Mouse (Mus musculus): ENCODE results near the gene Aif1. TPM values are rescaled to one million over a fixed set of nuclear protein-coding genes. Genes with fewer than 3 reads are reported as not detected.

The Aif1 gene
- total and polyA plus RNA-seq, 3 experiments: 7.0 to 14.7 (median 14.1) TPM

- TF ChIP-seq JUN (IDR thresholded peaks at IDR 0.05; ENCODE audit: insufficient read depth, low read depth, low read length): no peak
- TF ChIP-seq SMC3 (IDR thresholded peaks at IDR 0.05; ENCODE audit: low read depth, low read length): no peak; the same call in 1 of the 2 replicates
- TF ChIP-seq ZMIZ1 (IDR thresholded peaks at IDR 0.05; ENCODE audit: low read depth, low read length): peak; percentile 33; the same call in 1 of the 2 replicates
- TF ChIP-seq IRF4 (IDR thresholded peaks at IDR 0.05; ENCODE audit: low read depth, low read length): peak; percentile 74
- peak; percentile 76; the same call in 1 of the 2 replicates for TF ChIP-seq SIN3A (IDR thresholded peaks at IDR 0.05; ENCODE audit: low read length)
- peak; percentile 85 for TF ChIP-seq CHD2 (IDR thresholded peaks at IDR 0.05; ENCODE audit: low read length)
These were observed 40.9 kb downstream of the Aif1 start, which contains the start of gene Bag6 (continued) for GRCm38 (mm10) chr17:35134801-35135590.

DNA sequence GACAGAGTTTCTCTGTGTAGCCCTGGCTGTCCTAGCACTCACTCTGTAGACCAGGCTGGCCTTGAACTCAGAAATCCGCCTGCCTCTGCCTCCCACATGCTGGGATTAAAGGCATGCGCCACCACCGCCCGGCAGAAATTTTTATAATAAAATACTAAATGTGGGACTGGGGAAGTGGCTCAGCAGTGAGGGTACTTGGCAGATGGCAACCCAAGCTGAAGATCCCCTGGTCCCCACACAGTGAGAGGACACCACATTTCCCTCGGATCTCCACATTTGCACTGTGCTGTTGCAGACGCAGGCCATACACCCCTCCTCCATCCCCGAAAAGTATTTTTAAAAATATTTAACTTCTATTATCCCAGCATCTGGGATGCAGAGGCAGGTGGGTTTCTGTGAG lies 42.4 kb downstream of the Aif1 start:
- H3K4me3 ChIP-seq (replicated peaks in 1 of 3; ENCODE audit: low read depth in 2 of 3, low read length in 2 of 3, poor library complexity in 1 of 3): no peak overlapping the region
- peaks cover 0 to 19% of the 10 kb centered on the region in 2 experiments; a peak in 2 of 4 replicates for H3K4me1 ChIP-seq (ENCODE audit: control insufficient read depth in 1 of 2, insufficient read depth in 2 of 2)
- no peak overlapping the region for H3K27ac ChIP-seq (ENCODE audit: insufficient read depth, low read depth)
- no peak overlapping the region for H3K4me2 ChIP-seq (ENCODE audit: insufficient read depth, low read depth, poor library complexity, severe bottlenecking)
- no peak for DNase-seq (ENCODE audit: extremely low read depth)
- H3K9ac ChIP-seq (ENCODE audit: insufficient read depth, low read depth): no peak overlapping the region
- dilution Hi-C loops (cut with MboI; ENCODE audit: extremely low pct_ligation_motif_present, extremely low pct_unique_long_range_greater_than_20kb, low sequenced_read_pairs) (no loop called here), in situ Hi-C loops (cut with MboI; ENCODE audit: low pct_ligation_motif_present, low pct_unique_long_range_greater_than_20kb, low sequenced_read_pairs) (no loop called here)
- H3K27me3 ChIP-seq (replicated peaks): no peaks in the 10 kb centered on the region
- H3K79me2 ChIP-seq (replicated peaks; ENCODE audit: control insufficient read depth, extremely low read depth, insufficient read depth, poor library complexity, severe bottlenecking): peaks cover 32% of the 10 kb centered on the region
- H3K36me3 ChIP-seq (replicated peaks in 1 of 2; ENCODE audit: control insufficient read depth in 1 of 2, insufficient read depth in 1 of 2, low read length in 1 of 2): peaks cover 11 to 41% of the 10 kb centered on the region in 2 experiments
- no peak for TF ChIP-seq MAFK (IDR thresholded peaks at IDR 0.05; ENCODE audit: insufficient replicate concordance, low read length)
- TF ChIP-seq USF1 (IDR thresholded peaks at IDR 0.05; ENCODE audit: low read depth, low read length): no peak
- no peak for TF ChIP-seq SIN3A (IDR thresholded peaks at IDR 0.05; ENCODE audit: low read length)
- no peak for TF ChIP-seq CTCF (conservative IDR thresholded peaks at IDR 0.05 in 1 of 2, IDR thresholded peaks at IDR 0.05 in 1 of 2; ENCODE audit: low read depth in 2 of 2, low read length in 2 of 2)
- no peak for TF ChIP-seq JUND (conservative IDR thresholded peaks at IDR 0.05; ENCODE audit: low read depth, low read length)
- no peak for TF ChIP-seq KAT2A (IDR thresholded peaks at IDR 0.05; ENCODE audit: insufficient replicate concordance, low read length)
- TF ChIP-seq RAD21 (IDR thresholded peaks at IDR 0.05; ENCODE audit: low read depth, low read length): no peak
- TF ChIP-seq UBTF (IDR thresholded peaks at IDR 0.05; ENCODE audit: low read depth, low read length): no peak
- no peak for TF ChIP-seq SMC3 (IDR thresholded peaks at IDR 0.05; ENCODE audit: low read depth, low read length)
- TF ChIP-seq ZNF384 (IDR thresholded peaks at IDR 0.05; ENCODE audit: low read depth, low read length): no peak
- TF ChIP-seq NRF1 (IDR thresholded peaks at IDR 0.05; ENCODE audit: low read depth, low read length): no peak
- TF ChIP-seq MEF2A (IDR thresholded peaks at IDR 0.05; ENCODE audit: borderline replicate concordance, low read depth, low read length): no peak
- TF ChIP-seq ZKSCAN1 (IDR thresholded peaks at IDR 0.05; ENCODE audit: borderline replicate concordance, low read depth, low read length): no peak
- TF ChIP-seq MAZ (IDR thresholded peaks at IDR 0.05; ENCODE audit: low read depth, low read length): no peak
- TF ChIP-seq POLR2A (IDR thresholded peaks at IDR 0.05; ENCODE audit: low read depth, low read length): no peak
- TF ChIP-seq NELFE (IDR thresholded peaks at IDR 0.05; ENCODE audit: low read depth, low read length): no peak
- no peak for TF ChIP-seq CHD2 (IDR thresholded peaks at IDR 0.05; ENCODE audit: low read length)
- TF ChIP-seq ZC3H11A (IDR thresholded peaks at IDR 0.05; ENCODE audit: low read depth, low read length): no peak
- no peak for TF ChIP-seq EP300 (IDR thresholded peaks at IDR 0.05; ENCODE audit: low read length)
- no peak for TF ChIP-seq CHD1 (IDR thresholded peaks at IDR 0.05; ENCODE audit: low read depth, low read length)
- H3K9me3 ChIP-seq (replicated peaks; ENCODE audit: low read length): no peaks in the 10 kb centered on the region

Measured in CH12.LX (cell line).